9 mouse cellular contexts compared by ENCODE assay signal in the genomic region with DNA sequence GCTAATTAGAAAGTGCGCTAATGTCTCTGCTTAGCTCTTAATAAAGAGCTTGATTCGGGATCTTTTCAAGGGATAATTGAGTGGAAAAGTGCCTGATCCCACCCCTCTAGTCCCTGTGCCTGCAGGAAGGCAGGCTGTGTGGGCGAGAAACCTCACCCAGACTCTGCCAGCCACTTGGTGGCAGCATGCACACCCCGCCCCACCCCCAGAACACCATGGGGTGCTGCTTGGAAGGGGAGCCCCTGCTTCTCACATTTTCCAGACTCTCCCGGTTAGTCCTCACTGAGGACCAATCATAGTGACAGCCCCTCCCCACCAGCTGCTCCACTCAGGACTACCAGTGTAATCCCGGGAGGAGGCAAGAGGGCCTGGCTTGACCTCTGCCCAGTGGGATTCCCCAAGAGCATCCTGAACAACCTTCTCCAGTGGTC. TPM values are rescaled to one million over a fixed set of nuclear protein-coding genes. Genes with fewer than 3 reads are reported as not detected.
A peak's percentile ranks its signal among the peaks of the same experiment; 100 is the strongest.
DNase-seq lines count a peak whose midpoint lies in the region; ATAC-seq and TF ChIP-seq lines count a peak whose summit lies in the region.
"Had no signal": no experiment of that assay in that cellular context is flagged by ENCODE, and none has a peak within 500 bp of the region (broad histone marks: within the 10 kb centered on the region; RNA-seq: fewer than 3 reads in every experiment).

No protein-coding gene starts in this region.

- peaks cover 37% of the 10 kb centered on the region for H3K4me1 ChIP-seq in kidney, embryonic 14.5 days (ENCODE audit: control insufficient read depth, insufficient read depth, low read length)
- H3K4me1 ChIP-seq in forebrain, embryonic 12.5 days, result peaks cover 84% of the 10 kb centered on the region
- H3K4me1 ChIP-seq in neural tube, embryonic 15.5 days, result peaks cover 62% of the 10 kb centered on the region

- DNase-seq in kidney, adult 18-20 months, result no peak
- peak; percentile 72 to 76 for DNase-seq in layer of hippocampus, adult 2 months (ENCODE audit: low spot score in 2 of 2)
- DNase-seq in thymus, postnatal 36 days, result no peak
- no peak for DNase-seq in lung, postnatal 36 days

- WGBS in kidney, embryonic 14.5 days, result 25% methylated on average over 6 of the region's 6 CpGs
- whole genome bisulfite sequencing in forebrain, embryonic 12.5 days, result 6% methylated on average over 6 of the region's 6 CpGs
- 13% methylated on average over 6 of the region's 6 CpGs for WGBS in neural tube, embryonic 15.5 days

- no peaks in the 10 kb centered on the region for H3K36me3 ChIP-seq in kidney, embryonic 14.5 days (ENCODE audit: control insufficient read depth, insufficient read depth, low read length)
- H3K36me3 ChIP-seq in forebrain, embryonic 12.5 days (replicated peaks), result no peaks in the 10 kb centered on the region
- no peaks in the 10 kb centered on the region for H3K36me3 ChIP-seq in neural tube, embryonic 15.5 days

- ATAC-seq in kidney, embryonic 14.5 days (ENCODE audit: low FRiP score, low TSS enrichment), result no peak
- peak; percentile 45 for ATAC-seq in forebrain, embryonic 12.5 days (ENCODE audit: low FRiP score)
- no peak for ATAC-seq in neural tube, embryonic 15.5 days (ENCODE audit: low FRiP score)
- no peak for ATAC-seq in CD4-positive, CD25-positive, alpha-beta regulatory T cell, adult 4 months

- peak; percentile 69 for TF ChIP-seq CTCF in layer of hippocampus, adult 2 months (conservative IDR thresholded peaks at IDR 0.05)

- H3K9me3 ChIP-seq in kidney, embryonic 14.5 days (ENCODE audit: control insufficient read depth, low read length), result no peaks in the 10 kb centered on the region
- H3K9me3 ChIP-seq in forebrain, embryonic 12.5 days, result no peaks in the 10 kb centered on the region
- H3K9me3 ChIP-seq in neural tube, embryonic 15.5 days (replicated peaks), result no peaks in the 10 kb centered on the region

- H3K27me3 ChIP-seq in kidney, embryonic 14.5 days (ENCODE audit: control insufficient read depth, insufficient read depth, low read length), result no peaks in the 10 kb centered on the region
- H3K27me3 ChIP-seq in forebrain, embryonic 12.5 days, result peaks cover 93% of the 10 kb centered on the region
- H3K27me3 ChIP-seq in neural tube, embryonic 15.5 days (replicated peaks), result peaks cover 10% of the 10 kb centered on the region; the same call in 1 of the 2 replicates

- peak overlapping the region; percentile 38; the same call in 1 of the 2 replicates for H3K27ac ChIP-seq in kidney, embryonic 14.5 days (ENCODE audit: low read depth, low read length)
- H3K27ac ChIP-seq in forebrain, embryonic 12.5 days, result peak overlapping the region; percentile 75
- H3K27ac ChIP-seq in layer of hippocampus, adult 2 months, result peak overlapping the region; percentile 78
- H3K27ac ChIP-seq in neural tube, embryonic 15.5 days (replicated peaks), result peak overlapping the region; percentile 41

- H3K4me3 ChIP-seq in kidney, embryonic 14.5 days (ENCODE audit: low read length), result no peak overlapping the region
- H3K4me3 ChIP-seq in forebrain, embryonic 12.5 days (replicated peaks), result no peak overlapping the region
- peak overlapping the region; percentile 16; the same call in 1 of the 2 replicates for H3K4me3 ChIP-seq in layer of hippocampus, adult 2 months
- no peak overlapping the region for H3K4me3 ChIP-seq in neural tube, embryonic 15.5 days (replicated peaks)

- H3K9ac ChIP-seq in kidney, embryonic 14.5 days (ENCODE audit: low read depth, low read length), result no peak overlapping the region
- H3K9ac ChIP-seq in forebrain, embryonic 12.5 days, result no peak overlapping the region
- no peak overlapping the region for H3K9ac ChIP-seq in neural tube, embryonic 15.5 days (replicated peaks)

- no peak overlapping the region for H3K4me2 ChIP-seq in kidney, embryonic 14.5 days (replicated peaks; ENCODE audit: low read depth, low read length)
- peak overlapping the region; percentile 15; the same call in 1 of the 2 replicates for H3K4me2 ChIP-seq in forebrain, embryonic 12.5 days
- H3K4me2 ChIP-seq in neural tube, embryonic 15.5 days, result 0 out of 2 replicates have a peak overlapping the region, but pooled peaks have one; percentile 5

RNA-seq across cellular contexts. Expression of a gene that starts 27.6 kb away (rescaled TPM):
- 3.0 and 4.0 TPM in 2 replicates for polyA plus RNA-seq in kidney, embryonic 14.5 days (2014; fragmentation: Nextera tagmentation; extraction: Ambion mirVana)
- polyA plus RNA-seq in forebrain, embryonic 12.5 days (2016; fragmentation: Nextera tagmentation; extraction: Ambion mirVana), result 7.8 and 7.9 TPM in 2 replicates
- total RNA-seq in layer of hippocampus, adult 2 months (2021), result 100 to 1,000 TPM; 121 to 142 TPM
- polyA plus RNA-seq in neural tube, embryonic 15.5 days (2015; fragmentation: Nextera tagmentation; extraction: Ambion mirVana), result 10.1 and 10.9 TPM in 2 replicates
- not detected for polyA plus RNA-seq in CD4-positive, CD25-positive, alpha-beta regulatory T cell, adult 4 months (2017; shearing (Covaris generic))

RNA-seq across cellular contexts. Expression of a gene that starts 37.0 kb away (rescaled TPM):
- polyA plus RNA-seq in kidney, embryonic 14.5 days (2014; fragmentation: Nextera tagmentation; extraction: Ambion mirVana), result 0.49 TPM in 1 of 2 replicates, not detected in the other
- 0.29 and 0.45 TPM in 2 replicates for polyA plus RNA-seq in forebrain, embryonic 12.5 days (2016; fragmentation: Nextera tagmentation; extraction: Ambion mirVana)
- not detected for total RNA-seq in layer of hippocampus, adult 2 months (2021)
- 0.34 and 0.74 TPM in 2 replicates for polyA plus RNA-seq in neural tube, embryonic 15.5 days (2015; fragmentation: Nextera tagmentation; extraction: Ambion mirVana)
- not detected for polyA plus RNA-seq in CD4-positive, CD25-positive, alpha-beta regulatory T cell, adult 4 months (2017; shearing (Covaris generic))
- total RNA-seq: heart, adult 18-20 months had no signal

RNA-seq across cellular contexts. Expression of a gene that starts 39.9 kb away (rescaled TPM):
- 0.30 and 0.57 TPM in 2 replicates for polyA plus RNA-seq in kidney, embryonic 14.5 days (2014; fragmentation: Nextera tagmentation; extraction: Ambion mirVana)
- not detected in 2 replicates for polyA plus RNA-seq in forebrain, embryonic 12.5 days (2016; fragmentation: Nextera tagmentation; extraction: Ambion mirVana)
- under 1 TPM in 1 of 2 experiments, not detected in 1; 0.82 TPM for total RNA-seq in layer of hippocampus, adult 2 months (2021)
- 1.2 and 1.8 TPM in 2 replicates for polyA plus RNA-seq in neural tube, embryonic 15.5 days (2015; fragmentation: Nextera tagmentation; extraction: Ambion mirVana)
- not detected for polyA plus RNA-seq in CD4-positive, CD25-positive, alpha-beta regulatory T cell, adult 4 months (2017; shearing (Covaris generic))

RNA-seq across cellular contexts. Expression of a gene that starts 48.4 kb away (rescaled TPM):
- not detected in 2 replicates for polyA plus RNA-seq in kidney, embryonic 14.5 days (2014; fragmentation: Nextera tagmentation; extraction: Ambion mirVana)
- 0.19 and 0.31 TPM in 2 replicates for polyA plus RNA-seq in forebrain, embryonic 12.5 days (2016; fragmentation: Nextera tagmentation; extraction: Ambion mirVana)
- total RNA-seq in layer of hippocampus, adult 2 months (2021), result 1 to 10 TPM; 1.8 to 2.0 TPM
- 0.67 and 0.84 TPM in 2 replicates for polyA plus RNA-seq in neural tube, embryonic 15.5 days (2015; fragmentation: Nextera tagmentation; extraction: Ambion mirVana)
- not detected for polyA plus RNA-seq in CD4-positive, CD25-positive, alpha-beta regulatory T cell, adult 4 months (2017; shearing (Covaris generic))

Comparison
In these comparisons a context has a peak if more than half of its experiments do, and no peak if none do; other contexts are left out.
1. DNase-seq: peak in layer of hippocampus, adult 2 months (2 of 2); none in kidney, adult 18-20 months (single experiment), thymus, postnatal 36 days (0 of 2) and lung, postnatal 36 days (single experiment).
2. Peak in every context shown above with its lines, with median percentiles within 50 percentile points of each other: H3K27ac ChIP-seq.